In genomic region chr2:26055046-26055746, GRCm38 (mm10) we compare ENCODE assay signal across 9 mouse cellular contexts. TPM values are rescaled to one million over a fixed set of nuclear protein-coding genes. Genes with fewer than 3 reads are reported as not detected.
DNase-seq lines count a peak whose midpoint lies in the region; ATAC-seq and TF ChIP-seq lines count a peak whose summit lies in the region.
"Had no signal": no experiment of that assay in that cellular context is flagged by ENCODE, and none has a peak within 500 bp of the region (broad histone marks: within the 10 kb centered on the region; RNA-seq: fewer than 3 reads in every experiment).

No protein-coding gene starts in this region.

- 0 out of 2 replicates have a peak, but pooled peaks have one; percentile 53 for ATAC-seq in forebrain, embryonic 11.5 days (replicated peaks; ENCODE audit: low FRiP score)

- peak; percentile 92 for TF ChIP-seq CTCF in layer of hippocampus, adult 2 months (conservative IDR thresholded peaks at IDR 0.05)

- WGBS in forebrain, embryonic 11.5 days: 41% methylated on average over 8 of the region's 8 CpGs

- H3K9ac ChIP-seq in forebrain, embryonic 11.5 days (ENCODE audit: low read length): no peak overlapping the region

- H3K27me3 ChIP-seq in forebrain, embryonic 11.5 days (ENCODE audit: control insufficient read depth, insufficient read depth, low read length): no peaks in the 10 kb centered on the region

- no peak overlapping the region for H3K4me2 ChIP-seq in forebrain, embryonic 11.5 days (ENCODE audit: low read depth, low read length, severe bottlenecking)
- H3K4me2 ChIP-seq: heart, embryonic 13.5 days had no signal

- DNase-seq in ES-CJ7 (ENCODE audit: low read depth, low spot score): peak; percentile 93
- DNase-seq in c-Kit-positive CD71-positive TER-119-negative erythroid progenitor cells, embryonic 14.5 days (ENCODE audit: low read depth): peak; percentile 74
- peak; percentile 84 for DNase-seq in forebrain, embryonic 11.5 days (ENCODE audit: low spot score)
- peak; percentile 80 for DNase-seq in heart, postnatal 4 days
- peak; percentile 67 to 69 for DNase-seq in layer of hippocampus, adult 2 months (ENCODE audit: low spot score in 2 of 2)
- peak; percentile 73 for DNase-seq in lung, postnatal 14 days
- DNase-seq in ovary, postnatal 36 days (ENCODE audit: low spot score): peak; percentile 74
- DNase-seq in thymus, postnatal 36 days: peak; percentile 36 to 50

- H3K9me3 ChIP-seq in forebrain, embryonic 11.5 days (ENCODE audit: control insufficient read depth, low read length): no peaks in the 10 kb centered on the region
- H3K9me3 ChIP-seq: heart, embryonic 13.5 days had no signal

- H3K4me3 ChIP-seq in forebrain, embryonic 11.5 days (ENCODE audit: low read depth, low read length): no peak overlapping the region
- H3K4me3 ChIP-seq in layer of hippocampus, adult 2 months: no peak overlapping the region
- H3K4me3 ChIP-seq: heart, embryonic 13.5 days had no signal

- H3K36me3 ChIP-seq in forebrain, embryonic 11.5 days (ENCODE audit: control insufficient read depth, insufficient read depth, low read length): no peaks in the 10 kb centered on the region

- H3K27ac ChIP-seq in forebrain, embryonic 11.5 days (ENCODE audit: low read depth, low read length): no peak overlapping the region
- no peak overlapping the region for H3K27ac ChIP-seq in layer of hippocampus, adult 2 months
- H3K27ac ChIP-seq: heart, embryonic 13.5 days had no signal

- H3K4me1 ChIP-seq in forebrain, embryonic 11.5 days (replicated peaks; ENCODE audit: control insufficient read depth, insufficient read depth, low read length): no peaks in the 10 kb centered on the region

RNA-seq across cellular contexts. Expression of gene Ubac1, which starts 33.6 kb away (rescaled TPM):
- 91.7 and 99.4 TPM in 2 replicates for polyA plus RNA-seq in forebrain, embryonic 11.5 days (2014; fragmentation: Nextera tagmentation; extraction: Ambion mirVana)
- total RNA-seq in heart, postnatal 4 days (2021): 10 to 100 TPM; 60.3 to 62.4 TPM
- 10 to 100 TPM; 52.1 to 53.0 TPM for total RNA-seq in layer of hippocampus, adult 2 months (2021)

Comparison
In these comparisons a context has a peak if more than half of its experiments do, and no peak if none do; other contexts are left out.
1. DNase-seq: peak in every context shown above with its lines; median percentile 93 in ES-CJ7; 84 in forebrain, embryonic 11.5 days; 80 in heart, postnatal 4 days; 74 in c-Kit-positive CD71-positive TER-119-negative erythroid progenitor cells, embryonic 14.5 days; 74 in ovary, postnatal 36 days; 73 in lung, postnatal 14 days; 68 in layer of hippocampus, adult 2 months; 43 in thymus, postnatal 36 days.